Mouse (Mus musculus) heart, adult 2 months (tissue): Measurements from ENCODE around the gene Calm4.

Experiments used
- CTCF ChIP-seq: fragments of 200-600 bp; IDR thresholded peaks from 2 replicates; pipeline ENCODE4 v1.8.1; 2022; ENCODE audit warnings: antibody characterized with exemption, mild to moderate bottlenecking, moderate library complexity
- EP300 ChIP-seq: fragments of 200-500 bp; IDR thresholded peaks from 2 replicates; pipeline ENCODE4 v1.6.1; 2011; ENCODE audit warnings: low read depth, low read length, control low read depth; ENCODE audit not compliant: insufficient read depth
- POLR2A ChIP-seq: fragments of 200-500 bp; IDR thresholded peaks from 2 replicates; pipeline ENCODE4 v1.6.1; 2011; ENCODE audit warnings: mild to moderate bottlenecking, low read depth, low read length, control low read depth; ENCODE audit not compliant: insufficient read depth

GRCm38 (mm10) chr13:3866355-3867052 lies 28.9 kb downstream of the Calm4 start:
- TF ChIP-seq CTCF (no peak), POLR2A (no peak), EP300 (no peak)
